Mouse (Mus musculus) layer of hippocampus, postnatal 14 days (tissue): ENCODE data around the gene Prps1l1. TPM values are rescaled to one million over a fixed set of nuclear protein-coding genes. Genes with fewer than 3 reads are reported as not detected.

Experiments
- DNase-seq, 2 experiments: peaks; one replicate each; pipeline ENCODE4 v3.0.0; 2021 to 2022; ENCODE audit warnings: low spot score in 2 of 2, mixed read lengths in 1 of 2
- total RNA-seq, 2 experiments: library from RNA; stranded (reverse); gene quantifications; 2 replicates each; pipeline ENCODE4 v1.2.3; 2021

Prps1l1 gene
- total RNA-seq, 2 experiments from 2014 or later = not detected

DNA sequence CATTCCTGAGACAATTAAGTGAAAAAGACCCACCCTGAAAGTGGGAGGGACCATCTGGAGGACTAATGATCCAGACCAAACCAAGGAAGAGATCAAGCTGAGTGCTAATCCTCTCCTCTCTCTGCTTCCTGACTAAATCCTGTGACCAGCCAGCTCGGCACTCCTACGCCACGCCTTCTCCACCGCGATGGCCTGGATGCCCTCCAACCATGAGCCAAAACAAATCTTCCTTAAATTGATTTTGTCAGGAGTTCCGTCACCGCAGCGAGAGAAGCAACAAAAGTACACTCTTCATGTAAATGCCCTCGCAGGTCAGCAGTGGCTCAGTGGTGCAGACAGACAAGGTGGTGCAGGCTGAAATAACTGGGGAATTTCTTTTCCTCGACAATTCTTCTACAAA lies 37.5 kb downstream of the Prps1l1 start:
- DNase-seq = no peak

DNA sequence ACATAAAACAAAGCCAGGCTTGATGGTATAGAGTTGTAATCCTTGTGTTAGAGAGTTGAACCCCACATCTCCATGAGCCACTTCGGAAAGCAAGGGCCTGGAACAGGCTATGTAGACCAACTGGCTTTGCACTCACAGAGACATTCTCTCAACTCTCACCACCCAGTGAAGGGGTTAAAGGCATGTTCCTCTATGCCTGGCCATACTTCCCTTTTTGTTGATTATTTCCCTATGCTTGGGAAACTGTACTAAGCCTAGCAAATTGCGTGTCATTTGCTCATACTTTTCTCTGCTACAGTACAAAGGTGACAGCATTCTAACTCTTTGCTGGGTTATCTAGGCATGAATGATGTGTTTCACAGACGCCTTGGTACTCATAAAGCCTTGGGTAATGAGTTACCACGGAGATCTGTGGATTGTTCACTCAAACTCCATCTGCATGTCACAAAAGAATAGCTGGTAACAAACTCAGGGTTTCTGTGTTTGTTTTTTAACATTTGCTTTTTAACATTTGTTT lies 41.4 kb downstream of the Prps1l1 start:
- no peak for DNase-seq

DNA sequence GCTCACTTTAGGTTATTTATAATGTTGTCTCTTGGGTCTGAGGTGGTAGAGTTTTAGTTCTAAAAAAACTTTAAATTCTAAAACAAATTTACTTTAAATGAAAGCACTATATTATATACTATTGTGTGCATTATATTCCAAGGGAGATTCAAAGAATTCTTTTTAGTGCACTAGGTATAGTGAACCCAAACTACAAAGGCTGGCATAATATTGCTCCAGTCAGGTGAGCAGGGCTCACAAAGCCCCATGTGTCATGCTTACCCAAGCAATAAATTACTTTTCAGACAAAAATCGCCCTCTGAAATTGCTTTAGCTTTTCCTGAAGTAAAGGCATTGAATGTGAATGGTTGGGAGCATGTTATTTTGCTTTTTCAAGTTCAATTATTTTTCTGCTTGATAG lies 43.0 kb downstream of the Prps1l1 start:
- DNase-seq = no peak

Other genes starting within 250 kb of the Prps1l1 start
- gene Hdac9, start 67.7 kb upstream of the Prps1l1 start, total RNA-seq = 10 to 100 TPM; 46.5 to 48.3 TPM
- 10 to 100 TPM; 58.7 to 59.0 TPM for gene Snx13, start 62.4 kb downstream of the Prps1l1 start, total RNA-seq